Mouse (Mus musculus) splenic B cell, adult 2 months (primary cell): ENCODE data around the gene Umodl1.

Experiments
- DNase-seq: peaks from one replicate; pipeline ENCODE4 v3.0.0-alpha.2; 2011; ENCODE audit warnings: low read depth, low spot score
- H3K27me3 ChIP-seq: 2 replicates; pipeline ENCODE4 v1.6.1; 2012; ENCODE audit warnings: mild to moderate bottlenecking, low read length, moderate library complexity, mixed read lengths; ENCODE audit not compliant: control insufficient read depth, poor library complexity, insufficient read depth, severe bottlenecking
- H3K36me3 ChIP-seq: 2 replicates; pipeline ENCODE4 v1.6.1; 2012; ENCODE audit warnings: mild to moderate bottlenecking, low read length, moderate library complexity, mixed read lengths; ENCODE audit not compliant: control insufficient read depth, poor library complexity, insufficient read depth, severe bottlenecking

The Umodl1 gene

GRCm38 (mm10) chr17:30962880-30963279, 8.4 kb downstream of the Umodl1 start:
- H3K36me3 ChIP-seq: no peaks in the 10 kb centered on the region
- DNase-seq: no peak
- H3K27me3 ChIP-seq: no peaks in the 10 kb centered on the region

DNA sequence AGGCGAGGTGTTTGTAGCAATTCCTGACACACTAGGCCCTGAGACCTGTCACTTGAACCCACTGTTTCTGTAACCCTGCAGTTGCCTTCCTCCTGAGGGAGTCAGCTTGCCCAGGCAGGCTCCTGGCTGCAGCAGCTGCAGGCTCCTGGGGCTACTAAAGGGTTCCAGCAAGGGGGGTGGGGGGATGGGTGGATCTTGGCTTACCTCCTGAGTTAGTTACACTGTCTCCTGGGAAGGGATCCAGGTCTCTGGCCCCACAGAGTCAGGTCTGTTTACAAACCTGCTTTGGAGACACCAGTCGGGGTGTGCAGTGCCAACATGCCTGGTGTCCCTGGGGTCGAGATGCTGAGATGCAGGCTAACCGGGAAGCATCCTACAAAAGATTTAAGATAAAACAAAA, 15.5 kb downstream of the Umodl1 start:
- H3K27me3 ChIP-seq: no peaks in the 10 kb centered on the region
- no peaks in the 10 kb centered on the region for H3K36me3 ChIP-seq
- no peak for DNase-seq

DNA sequence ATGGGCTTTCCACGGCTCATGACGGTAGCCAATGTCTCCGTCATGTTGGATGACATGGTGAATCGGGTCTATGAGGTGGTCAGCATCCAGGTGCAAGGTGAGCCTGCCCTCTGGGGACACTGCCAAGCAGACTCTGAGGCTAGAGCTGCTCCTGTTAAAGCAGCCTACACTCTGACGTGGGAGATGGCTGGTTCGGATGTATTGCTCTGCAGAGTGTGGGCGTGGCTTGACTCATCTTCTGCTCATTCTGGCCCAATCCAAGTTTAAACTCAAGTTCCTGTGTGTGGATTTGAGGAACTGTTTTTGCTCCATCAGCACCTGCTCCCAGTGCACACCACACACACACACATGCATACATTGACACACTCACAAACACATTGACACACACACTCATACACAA, 17.4 kb downstream of the Umodl1 start:
- H3K36me3 ChIP-seq: no peaks in the 10 kb centered on the region
- DNase-seq: no peak
- no peaks in the 10 kb centered on the region for H3K27me3 ChIP-seq

DNA sequence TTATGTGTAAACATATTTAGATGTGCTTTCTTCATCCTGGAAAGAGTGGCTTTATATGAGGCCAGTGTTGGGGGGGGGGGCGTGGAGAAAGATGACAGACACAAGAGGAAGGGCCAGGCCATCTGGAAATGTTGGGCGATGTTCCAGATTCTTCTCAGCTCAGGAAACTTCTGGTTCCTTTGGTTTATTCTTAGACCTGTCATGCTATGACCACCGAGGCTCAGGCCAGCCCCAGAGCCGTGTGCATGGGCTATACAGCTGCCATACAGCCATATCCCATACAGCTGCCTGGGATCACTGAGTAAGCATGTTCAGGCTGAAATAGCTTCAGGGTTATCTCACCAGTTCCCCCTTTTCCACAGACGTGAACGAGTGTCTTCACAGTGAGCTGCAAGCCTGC, 18.9 kb downstream of the Umodl1 start:
- DNase-seq: no peak
- Histone ChIP-seq H3K36me3 (no peaks in the 10 kb centered on the region), H3K27me3 (no peaks in the 10 kb centered on the region)

DNA sequence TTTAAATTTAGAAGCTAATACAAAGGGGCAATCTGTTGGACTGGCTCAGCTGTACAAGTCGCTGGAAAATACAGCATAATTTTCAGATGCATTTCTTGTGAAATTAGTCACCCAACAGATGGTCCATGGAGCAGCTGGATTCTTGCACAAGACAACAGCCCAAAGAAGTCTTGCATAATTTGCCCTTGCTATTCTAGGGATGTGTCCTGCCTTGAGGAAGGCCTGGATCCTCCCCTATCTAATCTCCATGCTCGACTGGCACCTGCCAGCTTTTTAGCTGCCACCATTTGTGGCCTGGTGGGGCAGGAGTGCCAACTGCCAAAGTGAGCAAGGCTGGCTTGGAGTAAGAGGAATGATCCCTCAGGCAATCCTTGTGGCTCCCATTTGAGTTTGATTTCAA, 22.9 kb downstream of the Umodl1 start:
- Histone ChIP-seq H3K36me3 (no peaks in the 10 kb centered on the region), H3K27me3 (no peaks in the 10 kb centered on the region)
- DNase-seq: no peak

GRCm38 (mm10) chr17:30978556-30978955, 24.1 kb downstream of the Umodl1 start:
- DNase-seq: no peak
- no peaks in the 10 kb centered on the region for H3K27me3 ChIP-seq
- H3K36me3 ChIP-seq: no peaks in the 10 kb centered on the region

DNA sequence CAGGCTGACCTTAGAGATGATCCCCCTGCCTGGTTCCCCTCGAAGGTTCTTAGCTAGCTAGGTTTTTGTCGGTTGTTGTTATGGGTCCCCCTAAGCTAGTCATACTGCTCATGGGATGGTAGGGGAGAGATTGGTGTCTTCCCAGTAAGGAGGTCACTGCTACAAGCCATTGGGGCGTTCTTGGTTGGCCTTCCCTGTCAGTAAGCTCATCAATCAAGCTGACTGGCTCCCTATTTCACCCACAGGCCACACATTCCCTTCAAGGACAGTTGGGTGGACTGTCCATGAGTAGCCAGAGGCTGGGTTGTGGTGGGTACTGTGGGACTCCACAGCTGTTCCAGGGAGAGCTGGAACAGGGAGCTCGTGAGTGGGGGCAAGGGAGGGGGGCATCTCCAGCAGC, 29.1 kb downstream of the Umodl1 start:
- DNase-seq: no peak
- no peaks in the 10 kb centered on the region for H3K27me3 ChIP-seq
- no peaks in the 10 kb centered on the region for H3K36me3 ChIP-seq

DNA sequence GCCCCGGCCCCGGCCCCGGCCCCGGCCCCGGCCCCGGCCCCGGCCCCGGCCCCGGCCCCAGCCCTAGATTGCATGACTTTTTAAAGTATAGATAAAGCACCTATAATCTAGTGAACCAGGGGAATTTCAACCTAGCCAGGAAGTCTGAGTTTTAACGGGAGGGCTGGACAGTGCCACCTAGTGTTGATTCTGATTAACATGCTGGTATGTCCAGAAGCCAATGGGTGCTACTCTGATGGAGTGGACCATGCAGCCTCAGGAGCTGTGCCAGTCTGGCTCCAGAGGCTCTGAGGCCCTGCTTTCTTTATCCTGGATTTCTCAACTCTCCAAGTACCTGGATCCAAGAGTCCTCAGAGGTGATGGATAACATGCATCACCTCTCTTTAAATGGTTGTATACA, 35.8 kb downstream of the Umodl1 start:
- no peaks in the 10 kb centered on the region for H3K36me3 ChIP-seq
- no peaks in the 10 kb centered on the region for H3K27me3 ChIP-seq
- DNase-seq: peak; percentile 51

- no peaks in the 10 kb centered on the region; the same call in 1 of the 2 replicates for H3K27me3 ChIP-seq
- DNase-seq: no peak
- no peaks in the 10 kb centered on the region for H3K36me3 ChIP-seq
Observed at GRCm38 (mm10) chr17:30996296-30996695, 41.9 kb downstream of the Umodl1 start.

- Histone ChIP-seq H3K36me3 (no peaks in the 10 kb centered on the region), H3K27me3 (no peaks in the 10 kb centered on the region; the same call in 1 of the 2 replicates)
- DNase-seq: no peak
Observed at GRCm38 (mm10) chr17:31000897-31001296, 46.5 kb downstream of the Umodl1 start.

DNA sequence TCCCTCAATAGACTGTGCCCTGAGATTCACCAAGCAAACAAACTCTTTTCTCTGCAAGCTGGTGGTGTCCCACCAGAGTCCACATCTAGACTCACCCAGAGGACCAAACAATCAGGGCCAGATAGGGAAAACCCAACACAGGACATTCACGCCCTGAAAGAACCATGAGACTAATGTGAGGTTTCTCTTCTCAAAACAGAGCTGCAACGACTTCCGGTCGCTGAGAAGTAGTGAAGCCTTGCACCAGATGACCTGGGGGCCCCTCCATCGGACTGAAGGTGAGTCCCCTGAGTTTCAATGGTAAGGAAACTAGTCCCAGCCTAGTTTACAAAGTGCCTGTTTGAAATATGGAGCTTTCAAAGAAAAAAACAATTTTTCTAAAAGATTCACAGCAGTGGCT, 48.2 kb downstream of the Umodl1 start:
- Histone ChIP-seq H3K27me3 (no peaks in the 10 kb centered on the region; the same call in 1 of the 2 replicates), H3K36me3 (no peaks in the 10 kb centered on the region)
- no peak for DNase-seq

DNA sequence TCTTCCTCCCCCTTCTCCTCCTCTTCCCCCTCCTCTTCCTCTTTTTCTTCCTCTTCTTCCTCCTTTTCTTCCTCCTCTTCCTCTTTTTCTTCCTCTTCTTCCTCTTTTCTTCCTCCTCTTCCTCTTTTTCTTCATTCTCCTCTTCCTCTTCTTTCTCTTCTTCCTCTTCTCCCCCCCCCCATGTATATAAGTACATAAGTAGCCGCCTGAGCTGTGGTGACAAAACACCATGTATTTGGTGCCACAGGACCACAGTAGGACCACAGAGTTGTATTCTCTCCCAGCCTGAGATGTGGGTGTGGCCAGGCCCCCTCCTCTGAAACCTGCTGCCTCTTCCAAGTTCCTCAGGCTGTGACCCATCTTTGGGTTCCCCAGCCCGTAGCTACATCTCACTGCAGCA, 50.8 kb downstream of the Umodl1 start:
- Histone ChIP-seq H3K27me3 (no peaks in the 10 kb centered on the region), H3K36me3 (no peaks in the 10 kb centered on the region)
- no peak for DNase-seq

DNA sequence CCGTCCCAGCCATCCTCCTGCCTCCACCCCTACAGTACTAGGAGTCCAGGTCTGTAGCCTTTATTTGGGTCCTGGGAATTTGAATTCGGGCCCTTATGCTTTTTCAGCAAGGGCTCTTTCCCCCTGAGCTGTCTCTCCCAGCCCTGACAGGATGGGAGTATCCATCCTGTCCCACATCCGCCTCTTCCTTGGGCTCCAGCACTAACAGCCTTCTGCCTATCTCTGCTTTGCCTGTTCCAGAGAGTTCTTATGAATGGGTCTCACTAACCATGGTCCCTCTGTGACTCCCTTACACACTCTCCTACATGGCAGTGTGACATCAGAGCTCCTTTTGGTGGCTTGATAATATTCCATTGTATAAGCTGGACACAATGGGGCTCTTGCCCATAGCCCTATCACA, 52.9 kb downstream of the Umodl1 start:
- no peak for DNase-seq
- no peaks in the 10 kb centered on the region for H3K36me3 ChIP-seq
- H3K27me3 ChIP-seq: no peaks in the 10 kb centered on the region

DNA sequence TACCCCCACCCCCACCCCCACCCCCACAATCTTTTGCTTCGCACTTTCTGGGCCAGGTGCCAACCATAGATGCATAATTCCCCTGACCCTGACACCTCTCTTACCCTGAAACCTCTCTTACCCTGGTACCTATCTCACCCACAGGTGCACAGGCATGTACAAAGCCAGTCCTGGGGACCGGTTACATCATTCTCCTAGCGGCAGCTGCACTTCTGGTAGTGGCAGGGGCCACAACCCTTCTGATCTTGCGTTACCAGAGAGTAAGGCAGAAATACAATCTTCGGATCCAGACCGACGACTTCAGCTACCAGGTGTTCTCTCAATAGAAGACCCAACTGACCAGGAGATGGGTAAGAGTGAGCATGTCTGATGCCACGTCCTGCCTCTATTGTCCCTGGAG, 54.0 kb downstream of the Umodl1 start:
- no peak for DNase-seq
- Histone ChIP-seq H3K27me3 (no peaks in the 10 kb centered on the region), H3K36me3 (no peaks in the 10 kb centered on the region)

GRCm38 (mm10) chr17:31011551-31012394, 57.3 kb downstream of the Umodl1 start:
- peak; percentile 82 for DNase-seq
- Histone ChIP-seq H3K36me3 (no peaks in the 10 kb centered on the region), H3K27me3 (no peaks in the 10 kb centered on the region)

- Histone ChIP-seq H3K36me3 (no peaks in the 10 kb centered on the region), H3K27me3 (no peaks in the 10 kb centered on the region)
- DNase-seq: peak; percentile 86
Observed at GRCm38 (mm10) chr17:31018267-31018666, 63.8 kb downstream of the Umodl1 start.
